ENCODE assay signal across 9 mouse cellular contexts in the genomic region with DNA sequence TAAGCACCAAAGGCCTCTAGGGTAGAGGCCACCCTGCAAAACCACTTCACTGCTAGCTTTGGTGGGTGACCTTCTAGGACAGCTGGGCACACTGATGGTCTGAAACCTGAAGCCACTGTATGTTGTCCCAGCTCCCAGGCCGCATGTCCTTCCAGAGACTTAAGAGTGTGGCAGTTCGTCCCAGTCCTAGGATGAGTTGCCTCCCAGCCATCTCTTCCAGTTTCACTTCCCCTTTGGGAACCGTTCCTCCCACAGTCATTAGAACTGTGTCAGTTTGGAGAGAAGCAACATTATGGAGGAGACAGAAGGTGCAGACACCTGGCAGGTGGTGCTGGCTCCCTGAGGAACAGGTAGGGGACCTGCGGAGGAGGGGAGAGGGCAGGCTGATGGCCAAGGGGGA. TPM values are rescaled to one million over a fixed set of nuclear protein-coding genes. Genes with fewer than 3 reads are reported as not detected.
DNase-seq lines count a peak whose midpoint lies in the region; ATAC-seq and TF ChIP-seq lines count a peak whose summit lies in the region.
"Had no signal": no experiment of that assay in that cellular context is flagged by ENCODE, and none has a peak within 500 bp of the region (broad histone marks: within the 10 kb centered on the region; RNA-seq: fewer than 3 reads in every experiment).

No protein-coding gene starts in this region.

- no peak for TF ChIP-seq CTCF in testis, adult 2 months (IDR thresholded peaks at IDR 0.05; ENCODE audit: control insufficient read depth, insufficient read depth, insufficient replicate concordance, low read depth, low read length)

- DNase-seq in cerebellum, adult 9-11 months, result peak; percentile 42
- no peak for DNase-seq in cerebellum, postnatal 10 days
- DNase-seq in testis, postnatal 14 days (ENCODE audit: low spot score), result no peak
- DNase-seq in frontal cortex, postnatal 10 days (ENCODE audit: low spot score in 2 of 2), result no peak
- DNase-seq in gastrocnemius, adult 18-20 months (ENCODE audit: low spot score), result no peak
- DNase-seq in adrenal gland, adult 18-20 months (ENCODE audit: low spot score in 2 of 2), result no peak

- H3K4me1 ChIP-seq in testis, adult 2 months (ENCODE audit: control insufficient read depth, insufficient read depth, low read length), result peaks cover 1% of the 10 kb centered on the region; the same call in 1 of the 2 replicates
- H3K4me1 ChIP-seq in liver, embryonic 12.5 days, result peaks cover 16% of the 10 kb centered on the region

- no peaks in the 10 kb centered on the region for H3K27me3 ChIP-seq in testis, adult 2 months (ENCODE audit: control insufficient read depth, insufficient read depth, low read length)
- peaks cover 36% of the 10 kb centered on the region for H3K27me3 ChIP-seq in liver, embryonic 12.5 days (replicated peaks)

- no peaks in the 10 kb centered on the region for H3K36me3 ChIP-seq in testis, adult 2 months (ENCODE audit: control insufficient read depth, insufficient read depth, low read length)
- H3K36me3 ChIP-seq in liver, embryonic 12.5 days, result no peaks in the 10 kb centered on the region

- no peak; the same call in 1 of the 2 replicates for ATAC-seq in liver, embryonic 12.5 days

- peak overlapping the region; percentile 53 for H3K4me2 ChIP-seq in liver, embryonic 12.5 days

- TF ChIP-seq POLR2A in testis, adult 2 months (IDR thresholded peaks at IDR 0.05; ENCODE audit: control insufficient read depth, low read depth, low read length), result no peak

- peak overlapping the region; percentile 10 for H3K9ac ChIP-seq in liver, embryonic 12.5 days

- WGBS in liver, embryonic 12.5 days (ENCODE audit: insufficient replicate concordance), result 28% methylated on average over 4 of the region's 4 CpGs

- H3K27ac ChIP-seq in testis, adult 2 months (ENCODE audit: control insufficient read depth, insufficient read depth, low read depth, low read length), result no peak overlapping the region
- no peak overlapping the region for H3K27ac ChIP-seq in liver, embryonic 12.5 days

- peak overlapping the region; percentile 38; the same call in 1 of the 2 replicates for H3K4me3 ChIP-seq in testis, adult 2 months (ENCODE audit: control insufficient read depth, low read depth, low read length)
- peak overlapping the region; percentile 18; the same call in 1 of the 2 replicates for H3K4me3 ChIP-seq in liver, embryonic 12.5 days

- no peaks in the 10 kb centered on the region for H3K9me3 ChIP-seq in liver, embryonic 12.5 days (replicated peaks)

RNA-seq across cellular contexts. Expression of a gene that starts 0.4 kb away (rescaled TPM):
- polyA plus RNA-seq in testis, adult 2 months (2012; rRNA removed), result 1.5 TPM in 2 replicates
- not detected in 2 replicates for polyA plus RNA-seq in liver, embryonic 12.5 days (2016; fragmentation: Nextera tagmentation; extraction: Ambion mirVana)
- total RNA-seq in gastrocnemius, adult 18-20 months (2021), result not detected
- under 1 TPM; 0.19 to 0.27 TPM for total RNA-seq in adrenal gland, adult 18-20 months (2021)
- total RNA-seq: heart, postnatal 14 days had no signal

RNA-seq across cellular contexts. Expression of a gene that starts 11.4 kb away (rescaled TPM):
- polyA plus RNA-seq in testis, adult 2 months (2012; rRNA removed), result 17.6 and 22.8 TPM in 2 replicates
- 50.5 and 51.8 TPM in 2 replicates for polyA plus RNA-seq in liver, embryonic 12.5 days (2016; fragmentation: Nextera tagmentation; extraction: Ambion mirVana)
- total RNA-seq in gastrocnemius, adult 18-20 months (2021), result 10 to 100 TPM; 32.2 to 33.1 TPM
- 10 to 100 TPM; 40.9 to 47.1 TPM for total RNA-seq in adrenal gland, adult 18-20 months (2021)
